Mouse (Mus musculus) Muller cell, postnatal 12 days (primary cell): ENCODE measurements around the gene Rhoc.
"Not testable (repeated sequence)": the region's sequence is repeated elsewhere in the genome, so short reads cannot be mapped to it uniquely, and the experiment has no call there.

ENCODE experiments used
- DNase-seq: peaks from one replicate; pipeline ENCODE4 v3.0.0-alpha.2; 2015; ENCODE audit errors: inconsistent ontology term

Gene Rhoc

GRCm38 (mm10) chr3:104785284-104785683 is 2.9 kb upstream of the Rhoc start:
- no peak for DNase-seq

DNA sequence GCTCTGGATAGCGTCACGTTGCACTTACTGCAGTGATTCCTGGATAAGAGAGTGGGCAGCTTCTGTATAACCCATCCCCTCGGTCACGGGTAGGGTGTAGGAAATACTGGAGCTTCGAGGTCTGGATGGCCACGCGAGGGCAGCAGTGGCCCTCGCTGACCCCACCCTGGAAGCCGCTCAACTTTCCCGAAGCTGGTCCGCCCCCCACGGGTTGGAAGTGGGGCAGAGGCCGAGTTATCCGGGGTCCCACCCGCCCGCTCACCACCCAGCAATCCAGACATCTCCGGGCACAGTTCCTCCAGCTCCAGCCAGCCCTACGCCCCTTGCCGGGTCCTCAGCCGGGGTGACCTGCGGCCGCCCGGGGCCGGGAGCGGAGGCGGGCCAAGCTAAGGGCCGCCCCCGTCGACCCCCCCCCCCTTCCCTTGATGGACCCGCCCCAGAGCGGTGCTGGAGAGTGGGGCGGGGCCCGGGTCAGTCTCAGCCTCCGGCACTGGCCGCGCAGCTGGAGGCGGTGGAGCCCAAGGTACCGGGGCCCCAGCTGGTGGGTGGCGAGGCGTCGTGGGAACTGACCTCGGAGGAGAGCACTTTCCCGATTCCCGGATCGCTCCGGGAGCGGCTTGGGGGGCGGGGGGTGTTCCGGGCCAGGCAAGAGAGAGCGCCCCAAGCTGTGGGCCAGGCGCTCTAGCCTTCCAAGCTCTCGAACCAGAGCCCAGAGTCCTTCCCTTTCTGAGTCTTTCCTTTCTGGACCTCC is 561 bp downstream of the Rhoc start:
- DNase-seq: peak; percentile 95

GRCm38 (mm10) chr3:104789312-104789605 is 1.1 kb downstream of the Rhoc start:
- DNase-seq: no peak

GRCm38 (mm10) chr3:104789822-104790221 is 1.6 kb downstream of the Rhoc start:
- DNase-seq: peak; percentile 63

DNA sequence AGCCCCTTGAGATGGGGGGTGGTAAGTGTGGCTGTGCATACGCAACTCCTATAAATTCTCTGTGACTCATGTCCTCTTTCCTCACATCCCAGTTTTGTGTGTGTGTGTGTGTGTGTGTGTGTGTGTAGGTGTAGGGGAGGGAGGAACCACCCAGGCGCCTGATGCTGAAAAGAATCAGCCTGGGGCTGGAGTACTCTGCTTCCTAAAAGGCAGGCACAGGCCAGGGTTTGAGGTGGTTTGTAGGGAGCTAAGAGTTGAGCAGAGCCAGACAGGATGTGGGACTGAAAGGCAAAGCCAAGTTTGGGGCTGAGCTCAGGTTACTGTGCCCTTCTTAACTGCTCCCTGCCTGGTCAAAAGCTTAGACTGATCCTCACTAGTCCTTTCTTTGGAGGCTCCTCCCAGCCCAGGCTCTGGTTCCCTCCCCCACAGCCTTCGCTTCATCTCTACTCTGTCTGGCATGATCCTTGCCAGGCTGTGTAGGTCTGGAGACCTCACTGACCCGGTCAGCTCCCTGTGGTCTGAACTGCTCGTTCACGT is 2.3 kb downstream of the Rhoc start:
- peak; percentile 85 for DNase-seq

DNA sequence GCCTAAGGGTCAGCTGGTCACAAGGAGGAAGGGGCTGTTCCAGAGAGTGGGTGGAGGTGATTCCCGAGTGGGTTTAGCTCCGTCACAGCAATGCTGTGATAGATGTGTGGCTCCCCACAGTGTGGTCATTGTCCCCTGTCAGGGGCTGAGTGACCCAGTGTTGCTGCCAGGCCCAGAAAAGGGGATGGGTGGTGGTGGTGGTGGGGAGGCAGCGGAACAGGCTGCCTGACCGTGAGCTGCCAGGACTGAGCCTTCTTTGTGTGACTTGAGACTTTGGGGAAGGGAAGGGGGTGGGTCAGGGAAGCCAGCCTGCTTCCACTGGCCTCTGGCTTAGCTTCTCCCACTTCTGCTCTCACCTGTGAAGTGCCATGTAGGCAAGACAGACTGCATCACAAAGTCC is 2.8 kb downstream of the Rhoc start:
- DNase-seq: no peak

- no peak for DNase-seq
Measured at GRCm38 (mm10) chr3:104791671-104792070, 3.5 kb downstream of the Rhoc start.

DNA sequence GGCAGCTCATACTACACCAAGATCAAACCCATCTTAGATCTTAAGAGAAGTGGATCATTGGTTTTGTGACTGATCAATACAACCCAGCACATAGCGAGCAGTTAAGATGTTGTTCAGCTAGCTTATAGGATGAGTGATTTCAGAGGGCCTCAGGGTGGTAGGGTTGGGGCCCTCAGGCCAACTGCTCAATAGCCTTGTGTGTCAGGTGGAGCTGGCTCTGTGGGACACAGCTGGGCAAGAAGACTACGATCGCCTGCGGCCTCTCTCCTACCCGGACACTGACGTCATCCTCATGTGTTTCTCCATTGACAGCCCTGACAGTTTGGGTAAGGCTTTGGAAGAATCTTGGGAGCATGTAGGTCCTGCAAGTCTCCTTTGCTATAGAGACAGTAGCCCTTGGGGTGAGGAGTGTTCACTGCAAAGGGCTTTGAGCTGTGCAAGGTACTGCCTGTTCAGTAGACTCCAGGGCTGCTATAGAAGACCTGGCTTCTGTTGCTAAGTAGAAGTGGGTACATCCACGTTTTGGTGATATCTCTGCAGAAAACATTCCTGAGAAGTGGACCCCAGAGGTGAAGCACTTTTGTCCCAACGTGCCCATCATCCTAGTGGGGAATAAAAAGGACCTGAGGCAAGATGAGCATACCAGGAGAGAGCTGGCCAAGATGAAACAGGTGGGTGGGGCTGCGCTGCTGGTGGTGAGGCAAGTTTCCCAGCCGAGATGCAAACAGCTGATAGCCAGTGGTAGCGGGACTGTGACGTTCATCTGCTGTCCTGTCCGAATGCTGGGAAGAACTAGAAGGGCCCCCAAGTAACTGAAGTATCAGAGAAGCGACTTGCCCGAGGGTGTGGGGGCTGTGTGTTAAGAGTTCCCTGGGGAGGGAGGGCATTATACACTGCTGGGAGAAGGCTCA is 4.4 kb downstream of the Rhoc start:
- no peak for DNase-seq

- peak; percentile 99 for DNase-seq
Measured at GRCm38 (mm10) chr3:104793871-104794828, 6.0 kb downstream of the Rhoc start.

- peak; percentile 25 for DNase-seq
Measured at GRCm38 (mm10) chr3:104794953-104795470, 6.8 kb downstream of the Rhoc start.

GRCm38 (mm10) chr3:104795661-104796340 is 7.6 kb downstream of the Rhoc start:
- peak; percentile 55 for DNase-seq

DNA sequence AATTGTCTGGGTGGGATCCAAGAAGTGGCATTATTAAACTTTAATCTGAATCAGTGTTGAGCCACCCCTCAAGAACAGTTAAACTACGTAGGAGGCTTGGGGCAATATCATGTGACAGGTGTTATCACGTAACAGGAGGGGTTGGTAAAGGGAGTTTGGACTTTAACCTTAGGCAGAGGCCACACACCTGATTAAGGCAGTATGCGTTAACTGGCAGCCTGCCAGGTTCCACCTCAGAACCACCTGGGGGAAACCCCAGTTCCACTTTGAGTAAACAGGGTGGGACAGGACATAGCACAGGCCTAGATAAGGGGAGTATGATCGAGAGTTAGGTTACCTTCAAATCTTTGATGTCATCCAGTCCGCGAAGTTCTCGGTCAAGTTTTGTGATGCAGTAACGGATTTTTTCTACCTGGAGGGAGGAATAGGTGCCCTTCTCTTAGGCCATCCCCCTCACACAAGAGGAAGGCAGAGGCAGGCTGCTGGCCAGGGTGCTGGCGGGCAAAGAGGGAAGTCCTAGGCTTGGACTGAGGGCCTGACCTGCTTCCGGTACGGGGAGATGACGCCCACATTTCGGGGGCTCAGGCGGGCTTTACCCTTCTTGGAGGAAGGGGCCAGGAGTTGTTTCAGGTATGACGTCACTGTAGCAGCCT is 8.4 kb downstream of the Rhoc start:
- DNase-seq: no peak

DNA sequence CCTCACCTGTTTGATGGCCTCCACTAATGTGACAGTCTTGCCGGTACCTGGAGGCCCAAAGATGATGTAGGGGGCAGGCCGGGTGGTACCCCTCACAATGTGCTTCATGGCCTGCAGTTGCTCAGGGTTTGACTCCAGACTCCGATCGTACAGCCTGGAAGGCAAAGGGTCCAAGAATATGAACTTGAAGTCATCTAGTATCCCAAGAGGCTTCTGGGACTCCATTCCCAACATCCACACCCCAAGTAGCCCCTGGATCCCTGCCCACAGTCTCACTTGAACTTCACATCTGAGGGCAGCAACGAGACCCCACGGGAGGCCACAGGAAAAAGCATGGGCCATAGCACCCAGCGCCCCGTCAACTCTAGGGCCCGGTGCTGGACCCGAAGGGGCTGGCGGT is 12.5 kb downstream of the Rhoc start:
- no peak for DNase-seq

GRCm38 (mm10) chr3:104801481-104801880 is 13.3 kb downstream of the Rhoc start:
- no peak for DNase-seq

GRCm38 (mm10) chr3:104804312-104804711 is 16.1 kb downstream of the Rhoc start:
- no peak for DNase-seq

DNA sequence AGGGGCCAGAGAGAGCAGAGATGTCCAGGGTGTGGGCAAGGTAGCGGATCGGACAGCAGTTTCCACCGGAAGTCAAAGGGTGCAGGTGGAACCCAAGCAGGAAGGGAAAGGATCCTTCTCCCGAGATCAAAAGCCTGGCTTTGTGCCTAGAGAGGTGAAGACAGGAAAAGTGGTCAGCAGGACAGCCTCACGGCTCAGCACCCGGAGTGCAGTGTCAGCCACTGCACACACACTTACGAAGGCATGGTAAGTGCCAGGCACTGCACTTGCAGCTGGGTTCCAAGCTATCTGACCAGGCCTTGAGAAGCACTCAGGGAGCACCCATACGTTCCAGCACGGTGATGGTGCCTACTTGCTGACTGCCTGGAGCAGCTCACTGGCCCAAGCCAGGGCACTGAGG is 17.4 kb downstream of the Rhoc start:
- DNase-seq: no peak

GRCm38 (mm10) chr3:104811752-104812151 is 23.6 kb downstream of the Rhoc start:
- no peak for DNase-seq

GRCm38 (mm10) chr3:104812254-104812653 is 24.1 kb downstream of the Rhoc start:
- DNase-seq: no peak

- DNase-seq: not testable (repeated sequence)
Measured at GRCm38 (mm10) chr3:104813227-104813626, 25.1 kb downstream of the Rhoc start.

GRCm38 (mm10) chr3:104814746-104815145 is 26.6 kb downstream of the Rhoc start:
- no peak for DNase-seq
